Mouse (Mus musculus): ENCODE data around the gene Gemin4.

Gene Gemin4

DNA sequence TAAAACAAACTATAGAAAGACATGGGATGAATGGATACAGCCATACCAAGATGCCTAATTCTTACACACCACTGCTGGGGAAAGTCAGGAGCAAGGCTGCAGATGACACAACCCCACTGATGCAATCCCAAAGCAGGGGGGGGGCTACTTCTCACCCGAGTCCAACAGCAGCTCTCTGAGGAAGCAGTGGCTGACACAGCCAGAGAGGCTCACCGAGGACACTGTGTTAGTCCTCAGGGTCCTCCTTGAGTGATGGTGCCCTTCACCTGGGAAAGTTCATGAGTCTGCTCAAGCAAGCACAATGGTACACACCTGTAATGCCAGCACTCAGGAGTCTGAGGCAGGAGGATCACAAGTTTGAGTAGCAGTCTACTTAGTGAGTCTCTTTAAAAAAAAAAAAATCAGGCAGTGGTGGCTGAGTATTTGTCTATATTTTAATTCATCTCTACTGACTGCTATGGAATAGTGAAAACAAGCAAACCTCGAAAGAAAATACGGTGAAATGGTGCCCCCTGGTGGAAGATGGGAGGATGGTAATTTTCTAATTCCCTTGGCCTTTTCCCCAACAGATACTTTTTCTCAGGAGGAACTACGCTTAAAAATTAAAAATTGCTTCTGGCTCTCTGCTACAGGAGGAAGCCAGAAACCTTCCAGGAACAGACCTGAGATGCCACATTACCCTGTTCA lies 50.2 kb downstream of the Gemin4 start:
- in situ Hi-C loops (cut with MboI; ENCODE audit: unreplicated experiment in 2 of 2) = loop anchor here (5.0 kb wide), 2 partner anchors 255 to 455 kb away; no protein-coding TSS in a partner anchor

DNA sequence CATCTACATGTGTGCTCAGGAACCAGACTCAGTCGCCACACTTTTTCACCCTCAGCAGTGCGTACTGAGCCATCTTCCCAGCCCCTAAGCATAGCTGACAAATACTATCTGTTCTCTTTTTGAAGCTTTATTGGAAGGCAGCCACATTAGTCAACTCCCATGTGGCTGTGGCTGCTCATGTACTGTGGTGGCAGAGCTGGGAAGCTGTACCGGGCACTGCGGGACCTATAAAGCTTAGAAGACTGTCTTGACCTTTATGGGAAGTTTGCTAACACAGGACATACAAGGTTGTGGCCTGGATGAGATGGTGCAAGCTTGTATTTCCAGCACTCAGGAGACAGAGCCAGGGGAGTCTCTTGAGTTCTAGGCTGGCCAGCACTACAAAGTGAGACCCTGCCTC lies 50.8 kb downstream of the Gemin4 start:
- in situ Hi-C loops (cut with MboI; ENCODE audit: unreplicated experiment in 2 of 2) = loop anchor here (5.0 kb wide), 2 partner anchors 254 to 454 kb away; no protein-coding TSS in a partner anchor
